Mouse (Mus musculus) midbrain, embryonic 15.5 days (tissue): ENCODE data around the gene Ube2d1. TPM values are rescaled to one million over a fixed set of nuclear protein-coding genes. Genes with fewer than 3 reads are reported as not detected.
A peak's percentile ranks its signal among the peaks of the same experiment; 100 is the strongest.

Experiments used
- ATAC-seq: fragments of 200-750 bp; cut with Nextera tagmentation; replicated peaks from 2 replicates; pipeline ENCODE4 v1.8.0; 2017; ENCODE audit warnings: moderate TSS enrichment
- H3K27ac ChIP-seq: fragments of 300-500 bp; sonication (generic); 2 replicates; pipeline ENCODE4 v1.5.1; 2015; ENCODE audit warnings: mild to moderate bottlenecking, inconsistent platforms
- H3K27me3 ChIP-seq: fragments of 300-500 bp; sonication (generic); replicated peaks from 2 replicates; pipeline ENCODE4 v1.6.1; 2015; ENCODE audit warnings: inconsistent platforms
- H3K36me3 ChIP-seq: fragments of 300-500 bp; sonication (generic); replicated peaks from 2 replicates; pipeline ENCODE4 v1.6.1; 2015; ENCODE audit warnings: inconsistent platforms
- H3K4me1 ChIP-seq: fragments of 300-500 bp; sonication (generic); 2 replicates; pipeline ENCODE4 v1.6.1; 2015; ENCODE audit warnings: inconsistent platforms
- H3K4me2 ChIP-seq: fragments of 300-500 bp; sonication (generic); 2 replicates; pipeline ENCODE4 v1.6.1; 2015; ENCODE audit warnings: inconsistent platforms, mild to moderate bottlenecking, moderate library complexity
- H3K4me3 ChIP-seq: fragments of 300-500 bp; sonication (generic); 2 replicates; pipeline ENCODE4 v1.5.1; 2015; ENCODE audit warnings: mild to moderate bottlenecking, inconsistent platforms
- H3K9ac ChIP-seq: fragments of 300-500 bp; sonication (generic); 2 replicates; pipeline ENCODE4 v1.6.1; 2015; ENCODE audit warnings: mild to moderate bottlenecking, inconsistent platforms
- H3K9me3 ChIP-seq: fragments of 300-500 bp; sonication (generic); 2 replicates; pipeline ENCODE4 v1.6.1; 2016; ENCODE audit warnings: inconsistent platforms
- WGBS: fragments of 180-500 bp; shearing (Covaris S2); methylation state at CpG from one replicate; pipeline ENCODE4 v1.1.7; 2015; ENCODE audit warnings: mixed read lengths; 5-methylcytosine and 5-hydroxymethylcytosine counted together
- polyA plus RNA-seq: library from polyadenylated mRNA; unstranded; fragments of >200 nt; fragmentation: Nextera tagmentation; extraction: Ambion mirVana; gene quantifications from 2 replicates; pipeline ENCODE4 v1.2.1, GENCODE M21; 2015

Gene Ube2d1
- polyA plus RNA-seq, 1 experiment from 2014 or later = 180 TPM

DNA sequence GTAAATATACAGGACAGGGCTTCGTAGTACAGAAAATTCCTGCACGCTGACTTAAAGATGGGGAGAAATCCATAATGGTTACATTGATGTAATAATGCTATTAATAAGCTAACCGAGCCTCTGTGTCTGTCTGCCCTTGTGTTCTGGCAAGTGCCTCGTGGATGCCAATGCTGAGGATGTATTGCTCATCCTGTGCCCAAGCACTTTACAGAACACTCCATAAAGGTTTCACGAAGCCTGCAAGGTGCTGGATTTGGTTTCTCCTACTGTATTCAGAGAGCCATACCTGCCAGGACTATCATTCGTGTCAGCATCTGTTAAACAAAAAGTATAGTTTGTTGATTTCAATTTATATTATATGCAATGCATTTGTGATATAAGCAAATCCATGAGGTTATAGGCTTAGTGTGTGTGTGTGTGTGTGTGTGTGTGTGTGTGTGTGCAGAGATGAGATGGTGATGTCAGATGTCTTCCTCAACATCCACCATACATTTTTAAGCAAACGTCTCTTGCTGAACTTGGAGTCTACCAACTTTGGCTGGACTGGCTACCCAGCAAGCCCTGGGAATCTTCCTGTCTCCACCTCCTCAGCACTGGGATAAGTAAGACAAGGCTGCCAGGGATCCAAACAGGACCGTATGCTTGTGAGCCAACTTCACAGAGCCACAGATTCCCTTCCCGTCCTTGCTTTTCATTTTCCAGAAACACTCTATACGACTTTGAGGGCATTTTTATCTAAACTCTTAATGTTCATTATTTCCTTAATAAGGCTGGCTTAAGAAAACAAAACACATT is 35.8 kb downstream of the Ube2d1 start:
- Histone ChIP-seq H3K27me3 (no peaks in the 10 kb centered on the region), H3K9ac (no peak overlapping the region), H3K4me1 (no peaks in the 10 kb centered on the region), H3K4me3 (no peak overlapping the region), H3K36me3 (peaks cover 1% of the 10 kb centered on the region; the same call in 1 of the 2 replicates), H3K27ac (no peak overlapping the region), H3K4me2 (no peak overlapping the region), H3K9me3 (no peaks in the 10 kb centered on the region)
- 84% methylated on average over 10 of the region's 10 CpGs for WGBS
- no peak for ATAC-seq

DNA sequence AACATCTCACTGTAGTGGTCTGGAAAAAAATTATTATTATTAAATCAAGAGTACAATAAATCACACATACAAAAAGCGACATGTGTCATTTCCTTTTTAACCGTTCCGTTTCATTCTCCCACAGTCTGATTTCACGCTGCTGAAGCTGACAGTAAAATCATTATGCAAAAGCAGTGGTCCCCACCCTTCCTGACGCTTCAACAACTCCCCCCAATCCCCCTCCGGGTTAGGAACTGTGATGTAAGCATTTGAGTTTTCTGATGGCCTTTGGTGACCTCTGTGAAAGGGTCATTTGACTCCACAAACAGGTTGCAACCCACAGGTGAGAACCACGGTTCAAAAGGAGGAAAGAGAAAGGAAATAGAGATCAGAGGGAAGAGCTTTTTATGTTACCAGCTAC is 38.1 kb downstream of the Ube2d1 start:
- Histone ChIP-seq H3K9me3 (no peaks in the 10 kb centered on the region), H3K4me2 (no peak overlapping the region), H3K4me3 (no peak overlapping the region), H3K9ac (no peak overlapping the region), H3K27me3 (no peaks in the 10 kb centered on the region), H3K27ac (no peak overlapping the region), H3K4me1 (no peaks in the 10 kb centered on the region), H3K36me3 (no peaks in the 10 kb centered on the region)
- no peak for ATAC-seq
- 64% methylated on average over 7 of the region's 7 CpGs for WGBS

DNA sequence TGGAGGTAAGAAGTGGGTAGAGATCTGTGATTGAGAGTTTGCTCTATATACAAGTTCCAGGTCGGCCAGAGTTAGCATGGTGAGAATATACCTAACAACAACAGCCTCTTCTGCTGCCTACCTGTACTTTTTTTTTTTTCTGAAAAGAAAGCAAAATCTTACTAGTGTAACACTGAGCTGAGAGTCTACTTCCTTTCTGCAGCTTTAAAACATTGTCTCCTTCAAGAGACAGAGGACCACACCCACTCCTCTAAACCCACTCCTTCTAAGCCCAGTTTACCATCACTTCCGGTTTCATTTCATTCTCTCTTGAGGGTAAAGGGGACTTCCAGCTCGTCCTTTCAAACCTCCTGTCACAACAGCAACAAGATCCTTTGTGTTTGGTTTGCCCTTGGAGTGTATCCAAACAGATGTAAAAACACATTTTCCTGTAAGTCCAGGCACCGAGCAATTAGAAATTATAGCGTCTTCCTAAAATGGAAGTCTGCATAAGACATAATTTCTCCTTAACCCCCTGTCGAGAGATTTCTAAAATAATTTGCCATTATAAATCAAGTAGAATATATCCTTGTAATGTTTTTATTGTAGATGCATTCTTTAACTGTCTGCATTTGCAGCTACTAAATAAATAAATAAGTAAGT is 45.5 kb downstream of the Ube2d1 start:
- no peaks in the 10 kb centered on the region for H3K9me3 ChIP-seq

DNA sequence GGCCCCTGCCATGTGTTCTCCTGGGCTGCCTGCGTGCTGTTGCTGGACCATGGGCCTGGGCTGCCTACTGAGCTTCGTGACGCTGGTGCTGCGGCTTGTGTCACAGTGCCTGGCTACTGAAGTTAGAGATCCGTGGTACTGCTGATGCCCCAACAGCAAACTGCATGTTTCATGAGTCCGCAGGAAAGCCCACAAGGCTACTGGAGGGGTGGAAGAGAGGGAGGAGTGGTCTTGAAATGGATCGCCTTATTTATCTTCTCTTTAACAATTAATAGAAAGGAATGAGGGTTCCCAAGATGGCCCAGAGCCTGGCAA is 46.9 kb downstream of the Ube2d1 start, which contains the start of gene Tfam:
Gene Tfam (minus strand): TSS at position 41 of the 315 bp plus-strand sequence.
- Histone ChIP-seq H3K27me3 (no peaks in the 10 kb centered on the region), H3K4me3 (peak within 1 kb of the TSS; percentile 74), H3K9ac (peak within 1 kb of the TSS; percentile 79), H3K4me2 (peak within 1 kb of the TSS; percentile 78), H3K4me1 (peaks cover 15% of the 10 kb centered on the region), H3K9me3 (no peaks in the 10 kb centered on the region), H3K27ac (peak within 1 kb of the TSS; percentile 76), H3K36me3 (0 out of 2 replicates have a peak, but pooled peaks cover 13% of the 10 kb centered on the region)
- no peak for ATAC-seq
- WGBS = 3% methylated on average over 7 of the region's 7 CpGs

More for the DNA sequence above, 45.5 kb downstream of the Ube2d1 start:
- H3K27me3 ChIP-seq = no peaks in the 10 kb centered on the region
- whole genome bisulfite sequencing = 75% methylated on average over 6 of the region's 6 CpGs
- H3K36me3 ChIP-seq = 0 out of 2 replicates have a peak, but pooled peaks cover 8% of the 10 kb centered on the region
- H3K9ac ChIP-seq = no peak overlapping the region
- no peak for ATAC-seq
- no peak overlapping the region for H3K27ac ChIP-seq
- peaks cover 15% of the 10 kb centered on the region for H3K4me1 ChIP-seq
- H3K4me2 ChIP-seq = no peak overlapping the region
- H3K4me3 ChIP-seq = no peak overlapping the region

DNA sequence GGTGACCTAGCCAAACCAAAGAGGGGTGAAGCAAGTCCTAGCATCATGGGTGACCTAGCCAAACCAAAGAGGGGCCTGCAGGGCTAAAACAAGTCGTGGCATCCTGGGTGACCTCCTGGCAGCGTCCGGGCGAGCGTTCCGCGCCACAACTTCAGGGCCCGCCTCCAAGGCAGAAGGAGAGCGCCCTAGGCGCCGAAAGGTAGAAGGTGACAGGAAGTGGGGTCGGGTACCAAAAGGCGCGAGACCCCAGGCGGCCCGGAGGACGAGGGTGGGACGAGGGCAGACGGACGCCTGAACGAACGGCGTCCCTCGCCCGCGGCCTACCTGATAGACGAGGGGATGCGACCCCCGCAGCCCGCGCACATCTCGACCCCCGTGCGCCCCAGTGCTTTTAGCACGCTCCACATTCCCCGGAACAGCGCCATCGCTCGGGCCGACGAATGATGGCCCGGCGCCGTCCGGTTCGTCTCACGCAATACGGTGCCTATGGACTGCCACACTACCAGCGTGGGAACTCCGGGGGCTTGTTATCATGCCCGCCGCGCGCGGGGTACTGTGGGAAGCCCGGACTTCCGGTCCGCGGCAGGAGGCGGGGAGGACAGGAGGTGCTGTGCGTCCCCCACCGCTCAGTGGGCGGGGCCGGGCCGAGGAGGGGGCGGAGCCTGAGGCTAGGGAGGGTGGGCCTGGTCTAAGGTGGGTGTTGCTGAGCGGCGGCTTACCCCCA is 47.4 kb downstream of the Ube2d1 start:
- Histone ChIP-seq H3K27ac (peak overlapping the region; percentile 76), H3K9ac (peak overlapping the region; percentile 79), H3K4me1 (peaks cover 15% of the 10 kb centered on the region), H3K9me3 (no peaks in the 10 kb centered on the region), H3K4me3 (peak overlapping the region; percentile 74), H3K4me2 (peak overlapping the region; percentile 78), H3K27me3 (no peaks in the 10 kb centered on the region), H3K36me3 (peaks cover 18% of the 10 kb centered on the region; the same call in 1 of the 2 replicates)
- ATAC-seq = peak; percentile 99
- under 1% methylated on average over 67 of the region's 68 CpGs for WGBS

DNA sequence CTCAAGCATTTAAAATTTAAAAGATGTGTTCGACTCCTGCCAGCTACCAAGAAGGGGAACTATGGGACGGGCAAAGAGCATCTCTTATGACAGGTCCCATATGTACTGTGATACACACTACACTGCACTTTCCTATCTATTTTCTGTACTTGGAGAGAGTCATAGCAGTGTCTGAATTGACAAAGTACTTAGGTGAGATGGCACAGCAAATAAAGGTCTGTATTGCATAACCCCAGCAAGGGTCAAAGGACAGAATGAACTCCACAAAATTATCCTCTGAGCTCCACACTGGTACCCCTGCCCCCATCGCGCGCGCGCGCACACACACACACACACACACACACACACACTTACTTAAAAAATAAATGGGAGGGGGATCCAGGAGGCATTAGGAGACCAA is 51.0 kb downstream of the Ube2d1 start:
- Histone ChIP-seq H3K4me2 (no peak overlapping the region), H3K9ac (no peak overlapping the region), H3K4me3 (no peak overlapping the region), H3K36me3 (peaks cover 36% of the 10 kb centered on the region), H3K27ac (no peak overlapping the region), H3K27me3 (no peaks in the 10 kb centered on the region), H3K9me3 (no peaks in the 10 kb centered on the region), H3K4me1 (peaks cover 15% of the 10 kb centered on the region)
- WGBS = 98% methylated on average over 8 of the region's 8 CpGs
- ATAC-seq = no peak

DNA sequence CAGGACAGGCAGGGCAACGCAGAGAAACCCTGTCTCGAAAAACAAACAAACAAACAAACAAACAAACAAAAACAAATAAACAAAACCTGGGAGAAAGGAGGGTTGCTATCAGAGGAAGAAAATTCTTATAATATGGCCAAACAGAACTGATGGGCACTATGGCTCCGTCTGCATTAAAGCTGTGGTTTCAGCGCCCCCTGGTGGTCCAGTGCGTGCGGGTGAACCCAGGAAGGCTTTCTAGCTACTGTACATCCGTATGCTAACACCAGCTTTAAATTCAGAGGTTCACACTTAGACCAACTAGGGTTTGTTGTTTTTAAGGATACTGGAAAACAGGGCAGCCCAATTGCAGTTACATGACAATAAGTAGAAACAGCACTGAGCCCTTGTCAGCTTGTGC is 59.2 kb downstream of the Ube2d1 start:
- Histone ChIP-seq H3K27me3 (no peaks in the 10 kb centered on the region), H3K9me3 (no peaks in the 10 kb centered on the region), H3K9ac (no peak overlapping the region), H3K4me3 (no peak overlapping the region), H3K36me3 (peaks cover 31% of the 10 kb centered on the region), H3K4me1 (no peaks in the 10 kb centered on the region), H3K4me2 (no peak overlapping the region), H3K27ac (no peak overlapping the region)
- WGBS = 46% methylated on average over 7 of the region's 7 CpGs
- ATAC-seq = peak; percentile 76; the same call in 1 of the 2 replicates

DNA sequence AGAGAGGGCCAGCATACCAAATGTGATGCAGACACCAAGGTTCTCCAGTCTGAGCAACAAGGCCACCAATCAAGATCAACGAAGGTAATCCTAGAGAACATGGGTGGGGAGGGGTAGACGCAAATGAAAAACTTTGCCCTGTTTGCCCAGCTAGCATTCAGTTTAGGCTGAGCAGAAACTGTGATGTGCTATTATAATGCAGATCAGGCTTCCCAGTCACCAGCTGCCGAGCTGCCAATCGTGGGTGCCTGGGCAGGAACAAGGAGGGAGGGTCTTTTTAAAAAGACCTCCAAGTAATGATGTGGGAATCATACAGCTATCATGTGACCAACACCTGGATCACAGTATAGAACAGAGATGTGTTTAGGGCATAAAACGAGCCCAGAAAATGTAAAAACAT is 62.0 kb downstream of the Ube2d1 start:
- Histone ChIP-seq H3K4me3 (no peak overlapping the region), H3K27ac (no peak overlapping the region), H3K9me3 (no peaks in the 10 kb centered on the region), H3K9ac (no peak overlapping the region), H3K36me3 (peaks cover 9% of the 10 kb centered on the region), H3K4me1 (no peaks in the 10 kb centered on the region), H3K4me2 (no peak overlapping the region), H3K27me3 (no peaks in the 10 kb centered on the region)
- ATAC-seq = no peak
- WGBS = 31% methylated on average over 5 of the region's 5 CpGs

DNA sequence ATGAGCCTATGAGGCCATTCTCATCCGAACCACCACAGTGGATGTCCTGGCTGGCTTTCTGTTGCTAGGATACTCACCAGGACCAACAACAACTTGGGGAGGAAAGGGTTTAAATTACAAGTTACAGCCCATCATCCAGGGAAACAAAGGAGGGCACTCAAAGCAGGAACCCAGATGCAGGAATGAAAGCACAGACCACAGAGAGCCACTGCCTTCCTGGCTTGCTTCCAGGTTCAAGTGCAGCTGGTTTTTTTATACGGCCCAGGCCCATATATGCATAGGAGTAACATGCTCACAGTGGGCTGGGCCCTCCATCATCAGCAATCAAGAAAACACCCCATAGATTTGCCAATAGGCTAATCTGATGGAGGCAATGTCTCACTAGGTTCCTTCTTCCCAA is 62.4 kb downstream of the Ube2d1 start:
- Histone ChIP-seq H3K4me3 (no peak overlapping the region), H3K36me3 (peaks cover 7% of the 10 kb centered on the region), H3K27me3 (no peaks in the 10 kb centered on the region), H3K9me3 (no peaks in the 10 kb centered on the region), H3K27ac (no peak overlapping the region), H3K9ac (no peak overlapping the region), H3K4me2 (no peak overlapping the region), H3K4me1 (no peaks in the 10 kb centered on the region)
- 39% methylated on average over 2 of the region's 2 CpGs for WGBS
- no peak for ATAC-seq

DNA sequence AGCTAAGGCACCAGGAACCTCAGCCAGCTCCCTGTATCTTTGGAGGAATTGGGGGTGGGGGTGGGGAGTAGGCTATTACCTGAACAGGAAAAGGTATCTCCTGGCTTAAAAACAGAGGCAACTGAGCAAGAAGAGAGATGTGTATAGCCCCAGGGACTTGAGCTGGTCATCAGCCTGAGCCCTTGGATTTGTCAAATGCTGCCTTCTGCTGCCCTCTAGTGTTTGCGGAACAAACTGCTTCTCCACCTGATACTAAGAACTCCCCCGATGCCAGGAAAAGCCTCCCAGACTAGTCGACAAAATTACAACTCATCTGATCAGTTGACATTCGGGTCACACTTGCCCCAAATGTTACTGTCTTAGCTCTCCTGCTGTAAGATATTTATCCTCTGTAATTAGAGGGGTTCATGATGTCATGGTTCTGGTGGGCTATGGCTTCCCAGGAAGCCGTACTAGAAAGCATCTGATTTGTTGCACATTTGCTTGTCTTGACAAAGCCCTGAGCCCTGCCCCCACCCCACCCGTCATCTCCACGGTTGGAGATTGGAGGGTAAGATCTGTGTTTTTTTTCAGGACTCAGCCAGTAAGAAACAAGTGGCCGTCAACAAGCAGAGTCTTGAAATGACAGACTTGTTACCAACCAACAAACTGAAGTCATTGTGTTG is 66.7 kb downstream of the Ube2d1 start:
- Histone ChIP-seq H3K9ac (no peak overlapping the region; the same call in 1 of the 2 replicates), H3K27ac (peak overlapping the region; percentile 4; the same call in 1 of the 2 replicates), H3K9me3 (no peaks in the 10 kb centered on the region), H3K27me3 (no peaks in the 10 kb centered on the region), H3K4me3 (no peak overlapping the region), H3K36me3 (no peaks in the 10 kb centered on the region), H3K4me2 (peak overlapping the region; percentile 24; the same call in 1 of the 2 replicates), H3K4me1 (no peaks in the 10 kb centered on the region)
- WGBS = 13% methylated on average over 8 of the region's 8 CpGs
- peak; percentile 81 for ATAC-seq

DNA sequence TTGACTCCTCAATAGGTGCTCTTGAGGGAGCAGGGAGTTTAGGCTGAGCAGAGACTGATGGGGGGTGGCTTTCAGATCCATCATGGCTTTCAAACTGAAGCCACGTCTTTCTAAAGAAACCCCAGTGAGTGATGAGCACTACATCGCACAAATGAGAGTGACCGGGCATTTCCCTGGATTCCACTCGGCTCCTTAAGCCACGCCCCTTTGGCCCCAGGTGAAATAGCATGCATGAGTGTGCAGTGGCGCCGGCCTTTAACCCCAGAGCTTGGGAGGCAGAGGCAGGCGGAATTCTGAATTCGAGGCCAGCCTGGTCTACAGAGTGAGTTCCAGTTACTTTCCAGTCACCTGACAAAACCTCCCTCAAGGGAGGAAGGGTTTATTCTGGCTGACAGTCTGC is 69.1 kb downstream of the Ube2d1 start:
- no peak for ATAC-seq
- Histone ChIP-seq H3K9ac (no peak overlapping the region), H3K4me3 (no peak overlapping the region), H3K4me2 (no peak overlapping the region), H3K27me3 (no peaks in the 10 kb centered on the region), H3K36me3 (no peaks in the 10 kb centered on the region), H3K9me3 (no peaks in the 10 kb centered on the region), H3K4me1 (no peaks in the 10 kb centered on the region), H3K27ac (no peak overlapping the region)
- 86% methylated on average over 9 of the region's 9 CpGs for WGBS
